ENCODE assay signal across 10 mouse cellular contexts in the genomic region with DNA sequence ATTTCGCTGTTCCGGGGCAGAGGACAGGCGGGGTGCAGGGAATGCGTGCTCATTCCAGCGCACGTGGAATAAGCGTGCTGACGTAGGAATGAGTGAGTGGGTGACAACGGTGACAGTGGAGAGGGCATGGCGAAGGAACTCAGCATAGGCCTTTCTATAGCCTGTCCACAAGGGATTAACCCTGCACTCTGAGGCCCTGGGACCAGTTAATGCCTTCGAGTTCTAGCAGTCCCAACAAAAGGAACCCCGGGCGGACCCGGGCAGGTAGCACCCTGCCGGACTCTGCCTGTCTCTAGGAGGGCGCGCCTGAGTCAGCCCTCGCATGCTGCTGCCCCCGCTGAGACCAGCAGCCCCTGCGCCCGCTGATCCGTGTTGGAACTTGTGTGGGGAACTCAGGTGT. TPM values are rescaled to one million over a fixed set of nuclear protein-coding genes. Genes with fewer than 3 reads are reported as not detected.
DNase-seq lines count a peak whose midpoint lies in the region; ATAC-seq and TF ChIP-seq lines count a peak whose summit lies in the region.
"Had no signal": no experiment of that assay in that cellular context is flagged by ENCODE, and none has a peak within 500 bp of the region (broad histone marks: within the 10 kb centered on the region; RNA-seq: fewer than 3 reads in every experiment).

No protein-coding gene starts in this region.

- ATAC-seq in forebrain, embryonic 15.5 days (replicated peaks): no peak
- ATAC-seq in forebrain, embryonic 11.5 days (replicated peaks; ENCODE audit: low FRiP score): no peak
- ATAC-seq in kidney, embryonic 14.5 days (ENCODE audit: low FRiP score, low TSS enrichment): no peak
- no peak for ATAC-seq in limb, embryonic 13.5 days (ENCODE audit: low FRiP score, low read depth)

- WGBS in forebrain, embryonic 15.5 days: 45% methylated on average over 22 of the region's 22 CpGs
- WGBS in forebrain, embryonic 11.5 days: 38% methylated on average over 22 of the region's 22 CpGs
- 47% methylated on average over 22 of the region's 22 CpGs for WGBS in kidney, embryonic 14.5 days
- WGBS in limb, embryonic 13.5 days: 44% methylated on average over 22 of the region's 22 CpGs

- no peaks in the 10 kb centered on the region for H3K36me3 ChIP-seq in forebrain, embryonic 15.5 days
- no peaks in the 10 kb centered on the region for H3K36me3 ChIP-seq in forebrain, embryonic 11.5 days (ENCODE audit: control insufficient read depth, insufficient read depth, low read length)
- H3K36me3 ChIP-seq in kidney, embryonic 14.5 days (ENCODE audit: control insufficient read depth, insufficient read depth, low read length): no peaks in the 10 kb centered on the region
- no peaks in the 10 kb centered on the region for H3K36me3 ChIP-seq in ES-Bruce4 (ENCODE audit: control insufficient read depth, insufficient read depth, low read length, poor library complexity, severe bottlenecking)
- H3K36me3 ChIP-seq in limb, embryonic 13.5 days: no peaks in the 10 kb centered on the region
- H3K36me3 ChIP-seq: midbrain, embryonic 12.5 days had no signal

- H3K4me2 ChIP-seq in forebrain, embryonic 15.5 days (replicated peaks): no peak overlapping the region
- H3K4me2 ChIP-seq in forebrain, embryonic 11.5 days (ENCODE audit: low read depth, low read length, severe bottlenecking): no peak overlapping the region
- peak overlapping the region; percentile 31; the same call in 1 of the 2 replicates for H3K4me2 ChIP-seq in kidney, embryonic 14.5 days (replicated peaks; ENCODE audit: low read depth, low read length)
- H3K4me2 ChIP-seq in limb, embryonic 13.5 days (replicated peaks): peak overlapping the region; percentile 30
- H3K4me2 ChIP-seq: midbrain, embryonic 12.5 days had no signal

- peak overlapping the region; percentile 93; the same call in 1 of the 2 replicates for H3K27ac ChIP-seq in forebrain, embryonic 15.5 days (replicated peaks)
- H3K27ac ChIP-seq in forebrain, embryonic 11.5 days (ENCODE audit: low read depth, low read length): no peak overlapping the region
- H3K27ac ChIP-seq in kidney, embryonic 14.5 days (ENCODE audit: low read depth, low read length): no peak overlapping the region; the same call in 1 of the 2 replicates
- no peak overlapping the region for H3K27ac ChIP-seq in ES-Bruce4 (ENCODE audit: insufficient read depth, low read length)
- H3K27ac ChIP-seq in limb, embryonic 13.5 days: no peak overlapping the region
- H3K27ac ChIP-seq: liver, embryonic 14.5 days; midbrain, embryonic 12.5 days had no signal

- H3K27me3 ChIP-seq in forebrain, embryonic 15.5 days: 0 out of 2 replicates have a peak, but pooled peaks cover 5% of the 10 kb centered on the region
- H3K27me3 ChIP-seq in forebrain, embryonic 11.5 days (ENCODE audit: control insufficient read depth, insufficient read depth, low read length): peaks cover 18% of the 10 kb centered on the region
- H3K27me3 ChIP-seq in kidney, embryonic 14.5 days (ENCODE audit: control insufficient read depth, insufficient read depth, low read length): no peaks in the 10 kb centered on the region
- H3K27me3 ChIP-seq in ES-Bruce4 (ENCODE audit: control insufficient read depth, insufficient read depth, low read length, poor library complexity, severe bottlenecking): no peaks in the 10 kb centered on the region
- H3K27me3 ChIP-seq in limb, embryonic 13.5 days: peaks cover 34% of the 10 kb centered on the region

- no peak for DNase-seq in forebrain, embryonic 11.5 days (ENCODE audit: low spot score)
- DNase-seq in kidney, adult 9 months: no peak
- DNase-seq in thymus, postnatal 4 days: no peak
- DNase-seq in layer of hippocampus, adult 18-20 months (ENCODE audit: low spot score in 2 of 2): no peak

- no peaks in the 10 kb centered on the region for H3K9me3 ChIP-seq in forebrain, embryonic 15.5 days
- peaks cover 2% of the 10 kb centered on the region; the same call in 1 of the 2 replicates for H3K9me3 ChIP-seq in forebrain, embryonic 11.5 days (ENCODE audit: control insufficient read depth, low read length)
- no peaks in the 10 kb centered on the region for H3K9me3 ChIP-seq in kidney, embryonic 14.5 days (ENCODE audit: control insufficient read depth, low read length)
- no peaks in the 10 kb centered on the region for H3K9me3 ChIP-seq in ES-Bruce4 (replicated peaks; ENCODE audit: control insufficient read depth, insufficient read depth, low read length, poor library complexity, severe bottlenecking)
- peaks cover 10% of the 10 kb centered on the region; the same call in 1 of the 2 replicates for H3K9me3 ChIP-seq in limb, embryonic 13.5 days
- H3K9me3 ChIP-seq: midbrain, embryonic 12.5 days had no signal

- peaks cover 41% of the 10 kb centered on the region for H3K4me1 ChIP-seq in forebrain, embryonic 15.5 days
- 0 out of 2 replicates have a peak, but pooled peaks cover 2% of the 10 kb centered on the region for H3K4me1 ChIP-seq in forebrain, embryonic 11.5 days (replicated peaks; ENCODE audit: control insufficient read depth, insufficient read depth, low read length)
- H3K4me1 ChIP-seq in kidney, embryonic 14.5 days (ENCODE audit: control insufficient read depth, insufficient read depth, low read length): peaks cover 11% of the 10 kb centered on the region
- H3K4me1 ChIP-seq in ES-Bruce4 (ENCODE audit: control insufficient read depth, insufficient read depth, low read length): no peaks in the 10 kb centered on the region
- peaks cover 36% of the 10 kb centered on the region for H3K4me1 ChIP-seq in limb, embryonic 13.5 days

- TF ChIP-seq CTCF in ES-Bruce4 (IDR thresholded peaks at IDR 0.05; ENCODE audit: low read depth, low read length): no peak

- no peak overlapping the region for H3K4me3 ChIP-seq in forebrain, embryonic 15.5 days
- no peak overlapping the region for H3K4me3 ChIP-seq in forebrain, embryonic 11.5 days (ENCODE audit: low read depth, low read length)
- no peak overlapping the region; the same call in 1 of the 2 replicates for H3K4me3 ChIP-seq in kidney, embryonic 14.5 days (ENCODE audit: low read length)
- H3K4me3 ChIP-seq in ES-Bruce4 (ENCODE audit: low read depth, low read length): peak overlapping the region; percentile 6
- no peak overlapping the region for H3K4me3 ChIP-seq in limb, embryonic 13.5 days
- H3K4me3 ChIP-seq: midbrain, embryonic 12.5 days had no signal

- no peak for TF ChIP-seq EP300 in ES-Bruce4 (IDR thresholded peaks at IDR 0.05; ENCODE audit: insufficient read depth, low read depth, low read length)

- no peak for TF ChIP-seq POLR2A in ES-Bruce4 (IDR thresholded peaks at IDR 0.05; ENCODE audit: insufficient read depth, low read length)

- H3K9ac ChIP-seq in forebrain, embryonic 15.5 days (replicated peaks): no peak overlapping the region
- no peak overlapping the region for H3K9ac ChIP-seq in forebrain, embryonic 11.5 days (ENCODE audit: low read length)
- peak overlapping the region; percentile 37; the same call in 1 of the 2 replicates for H3K9ac ChIP-seq in kidney, embryonic 14.5 days (ENCODE audit: low read depth, low read length)
- no peak overlapping the region for H3K9ac ChIP-seq in ES-Bruce4 (ENCODE audit: low read depth, poor library complexity, severe bottlenecking)
- H3K9ac ChIP-seq in limb, embryonic 13.5 days: no peak overlapping the region
- H3K9ac ChIP-seq: liver, embryonic 14.5 days; midbrain, embryonic 12.5 days had no signal

RNA-seq across cellular contexts. Expression of a gene that starts 32.8 kb away (rescaled TPM):
- 132 and 133 TPM in 2 replicates for polyA plus RNA-seq in forebrain, embryonic 15.5 days (2015; fragmentation: Nextera tagmentation; extraction: Ambion mirVana)
- polyA plus RNA-seq in forebrain, embryonic 11.5 days (2014; fragmentation: Nextera tagmentation; extraction: Ambion mirVana): 146 and 153 TPM in 2 replicates
- polyA plus RNA-seq in kidney, embryonic 14.5 days (2014; fragmentation: Nextera tagmentation; extraction: Ambion mirVana): 10.8 and 15.1 TPM in 2 replicates
- polyA plus RNA-seq in ES-Bruce4 (2011; ENCODE audit: insufficient read depth, insufficient read length, low read depth, missing spikeins): 29.8 and 30.2 TPM in 2 replicates
- polyA plus RNA-seq in limb, embryonic 13.5 days (2015; fragmentation: Nextera tagmentation; extraction: Ambion mirVana): 29.1 and 34.9 TPM in 2 replicates
- total RNA-seq in layer of hippocampus, adult 18-20 months (2021): 10 to 100 TPM; 43.3 to 53.8 TPM

Comparison
In these comparisons a context has a peak if more than half of its experiments do, and no peak if none do; other contexts are left out.
1. H3K4me2 ChIP-seq: peak in kidney, embryonic 14.5 days (single experiment) and limb, embryonic 13.5 days (single experiment); none in forebrain, embryonic 15.5 days (single experiment) and forebrain, embryonic 11.5 days (single experiment).